Mouse (Mus musculus) CH12.LX (cell line): ENCODE measurements at regions not wholly inside any gene's neighbourhood (a gene's known extent, or its start where the extent isn't known, plus 50 kb on each side); places are given as distances from the start of the nearest gene placed in this dataset.

Experiments used
- BHLHE40 ChIP-seq: IDR thresholded peaks from 2 replicates; pipeline ENCODE4 v1.6.1; 2011; ENCODE audit warnings: mild to moderate bottlenecking, low read depth, low read length, improper control_type of control experiment
- CHD2 ChIP-seq: IDR thresholded peaks from 2 replicates; pipeline ENCODE4 v1.6.1; 2011; ENCODE audit warnings: low read length, improper control_type of control experiment
- CTCF ChIP-seq, 2 experiments: IDR thresholded peaks in 1 of 2; conservative IDR thresholded peaks in 1 of 2; 2 replicates each; pipeline ENCODE4 v1.5.1; 2011 to 2012; ENCODE audit warnings: low read depth in 2 of 2, low read length in 2 of 2, improper control_type of control experiment in 1 of 2, inconsistent platforms in 1 of 2, mild to moderate bottlenecking in 1 of 2, moderate library complexity in 1 of 2
- GABPA ChIP-seq: IDR thresholded peaks from 2 replicates; pipeline ENCODE4 v1.6.1; 2012; ENCODE audit warnings: low read depth, low read length, improper control_type of control experiment, inconsistent platforms; ENCODE audit not compliant: insufficient replicate concordance
- HCFC1 ChIP-seq: IDR thresholded peaks from 2 replicates; pipeline ENCODE4 v1.6.1; 2012; ENCODE audit warnings: low read depth, mild to moderate bottlenecking, inconsistent platforms, low read length, improper control_type of control experiment
- KAT2A ChIP-seq: IDR thresholded peaks from 2 replicates; pipeline ENCODE4 v1.6.1; 2012; ENCODE audit warnings: low read length, improper control_type of control experiment, inconsistent platforms; ENCODE audit not compliant: insufficient replicate concordance
- POLR2A ChIP-seq: IDR thresholded peaks from 2 replicates; pipeline ENCODE4 v1.6.1; 2011; ENCODE audit warnings: low read depth, mild to moderate bottlenecking, improper control_type of control experiment, low read length
- ZC3H11A ChIP-seq: IDR thresholded peaks from 2 replicates; pipeline ENCODE4 v1.6.1; 2012; ENCODE audit warnings: low read depth, mild to moderate bottlenecking, inconsistent platforms, low read length, improper control_type of control experiment

GRCm38 (mm10) chr12:77894238-77894637, 299.8 kb upstream of the Gm6657 start:
- no peak for TF ChIP-seq CHD2
- TF ChIP-seq CTCF (conservative IDR thresholded peaks at IDR 0.05 in 1 of 2, IDR thresholded peaks at IDR 0.05 in 1 of 2; ENCODE audit: low read depth in 2 of 2, low read length in 2 of 2) = no peak
- TF ChIP-seq POLR2A = no peak
- no peak for TF ChIP-seq GABPA
- no peak for TF ChIP-seq BHLHE40
- TF ChIP-seq HCFC1 = no peak
- no peak for TF ChIP-seq KAT2A
- TF ChIP-seq ZC3H11A = no peak
